Mouse (Mus musculus): ENCODE data around the gene Cptp. TPM values are rescaled to one million over a fixed set of nuclear protein-coding genes. Genes with fewer than 3 reads are reported as not detected.
A peak's percentile ranks its signal among the peaks of the same experiment; 100 is the strongest.

The Cptp gene
- total RNA-seq, 2 experiments from 2014 or later: 26.6 to 27.5 TPM

GRCm38 (mm10) chr4:155889316-155889715, 20.1 kb upstream of the Cptp start:
- no peak for DNase-seq

GRCm38 (mm10) chr4:155888181-155888580, 18.9 kb upstream of the Cptp start:
- intact Hi-C loops (cut with DNase I): no loop called here
- DNase-seq: no peak

More at GRCm38 (mm10) chr4:155889316-155889715, 20.1 kb upstream of the Cptp start:
- intact Hi-C loops (cut with DNase I): no loop called here

DNA sequence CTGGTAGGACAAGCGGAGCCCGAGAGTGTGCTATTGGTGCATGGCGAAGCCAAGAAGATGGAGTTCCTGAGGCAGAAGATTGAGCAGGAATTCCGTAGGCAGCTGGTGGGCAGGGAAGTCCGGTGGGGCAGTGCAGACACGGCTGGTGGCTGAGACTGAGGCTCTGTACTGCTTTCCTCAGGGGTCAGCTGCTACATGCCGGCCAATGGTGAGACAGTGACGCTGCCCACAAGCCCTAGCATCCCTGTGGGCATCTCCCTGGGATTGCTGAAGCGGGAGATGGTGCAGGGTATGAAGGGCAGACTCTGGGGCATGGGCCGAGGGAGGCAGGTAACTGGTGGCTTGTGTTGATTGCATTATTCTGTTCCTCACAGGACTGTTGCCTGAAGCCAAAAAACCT, 18.4 kb upstream of the Cptp start:
- no peak for DNase-seq
- intact Hi-C loops (cut with DNase I): no loop called here

GRCm38 (mm10) chr4:155886330-155886729, 17.1 kb upstream of the Cptp start:
- DNase-seq: no peak
- intact Hi-C loops (cut with DNase I): no loop called here

DNA sequence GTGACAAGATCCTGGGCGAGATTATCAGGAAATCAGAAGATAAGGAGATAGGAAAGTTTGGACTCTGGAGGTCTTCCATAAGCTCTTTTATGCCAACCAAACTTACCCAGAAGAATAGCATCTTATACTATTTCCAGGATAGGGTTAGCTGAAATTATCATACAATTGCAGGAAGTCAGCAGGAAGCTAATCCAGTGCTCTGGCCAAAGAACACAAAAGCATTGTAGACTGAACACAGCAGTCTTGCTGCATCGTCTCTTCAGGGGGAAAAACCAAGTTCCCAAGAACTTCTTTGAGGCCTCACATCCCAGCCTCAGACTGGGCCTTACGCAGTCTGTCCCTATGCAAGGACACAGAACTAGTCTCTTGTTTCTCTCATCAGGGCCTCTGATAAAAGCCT, 14.3 kb upstream of the Cptp start:
- intact Hi-C loops (cut with DNase I): no loop called here
- no peak for DNase-seq

DNA sequence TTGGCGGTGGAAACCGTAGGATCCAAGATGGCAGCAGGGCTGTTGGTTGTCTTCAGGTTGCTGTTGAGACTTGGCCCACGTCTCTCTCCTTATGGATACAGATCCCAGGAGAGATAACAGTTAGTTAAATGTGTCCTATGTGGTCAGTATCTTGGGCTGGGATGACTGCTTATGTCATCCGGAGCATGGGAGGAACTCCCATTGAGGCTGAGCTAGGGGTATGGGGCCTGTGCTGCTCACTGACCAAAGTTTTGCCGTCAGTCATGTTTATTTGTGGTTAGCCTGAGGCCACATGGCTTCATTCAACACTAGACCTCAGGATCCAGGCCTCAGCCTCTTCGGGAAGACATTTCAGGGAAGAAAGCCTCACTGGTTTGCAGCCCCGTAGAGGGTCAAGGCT, 2.2 kb upstream of the Cptp start:
- intact Hi-C loops (cut with DNase I): no loop called here
- no peak for DNase-seq

DNA sequence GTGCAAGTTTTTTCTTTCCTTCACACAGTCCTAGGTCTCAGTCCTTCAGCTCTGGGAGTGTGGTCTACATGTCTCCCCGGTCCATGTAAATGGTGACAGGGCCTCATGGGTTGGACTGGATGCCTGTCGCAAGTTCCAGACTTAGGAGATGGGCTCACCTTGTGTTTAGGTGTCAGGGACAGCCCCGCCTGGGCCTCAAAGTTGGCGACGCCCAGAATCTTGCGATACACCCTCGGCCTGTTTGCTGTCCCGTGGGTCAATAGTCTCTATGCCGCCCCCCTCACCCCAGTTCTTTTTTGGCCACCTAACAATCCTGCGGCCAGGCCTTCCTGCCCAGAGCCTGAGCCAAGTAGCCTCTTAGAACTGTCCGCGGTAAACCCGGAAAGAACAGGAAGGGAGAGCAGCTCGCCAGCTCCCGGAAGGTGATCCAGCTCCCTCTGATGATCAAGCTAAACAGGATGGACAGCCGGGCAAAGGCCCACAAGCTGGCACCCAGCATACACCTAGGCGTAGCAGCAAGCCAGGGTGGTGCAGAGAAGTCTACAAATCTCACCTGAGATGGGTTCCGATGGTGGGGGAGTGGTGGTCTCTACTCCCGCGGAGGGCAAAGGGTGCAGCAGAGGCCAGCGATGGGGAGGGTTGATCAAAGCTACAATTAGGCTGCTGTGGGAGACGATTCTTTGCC, 484 bp downstream of the Cptp start:
- intact Hi-C loops (cut with DNase I): no loop called here
- no peak for DNase-seq

- intact Hi-C loops (cut with DNase I): no loop called here
- DNase-seq: no peak
Observed at GRCm38 (mm10) chr4:155863001-155863400, 6.2 kb downstream of the Cptp start, which contains the start of gene Tas1r3. Gene Tas1r3 (minus strand): TSS chr4:155863362.

- DNase-seq: no peak
- intact Hi-C loops (cut with DNase I): no loop called here
Observed at GRCm38 (mm10) chr4:155861787-155862186, 7.5 kb downstream of the Cptp start.

- intact Hi-C loops (cut with DNase I): no loop called here
- no peak for DNase-seq
Observed at GRCm38 (mm10) chr4:155859318-155859717, 9.9 kb downstream of the Cptp start.

GRCm38 (mm10) chr4:155856881-155857280, 12.4 kb downstream of the Cptp start:
- intact Hi-C loops (cut with DNase I): no loop called here
- DNase-seq: no peak

DNA sequence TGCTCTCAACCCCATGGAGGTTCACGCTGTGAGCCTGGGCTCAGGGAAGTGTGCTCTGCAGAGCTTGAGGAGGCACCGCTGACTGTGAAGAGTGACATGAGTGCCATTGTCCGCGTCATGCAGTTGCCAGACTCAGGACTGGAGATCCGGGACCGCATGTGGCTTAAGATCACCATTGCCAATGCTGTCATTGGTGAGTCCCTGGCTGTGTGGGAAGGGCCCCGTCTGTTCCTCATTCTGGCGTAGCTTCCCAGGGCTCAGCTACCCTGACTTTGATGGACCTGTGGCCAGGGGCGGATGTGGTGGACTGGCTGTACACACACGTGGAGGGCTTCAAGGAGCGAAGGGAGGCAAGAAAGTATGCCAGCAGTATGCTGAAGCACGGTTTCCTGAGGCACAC, 13.2 kb downstream of the Cptp start:
- intact Hi-C loops (cut with DNase I): no loop called here
- no peak for DNase-seq

- DNase-seq: no peak
- intact Hi-C loops (cut with DNase I): no loop called here
Observed at GRCm38 (mm10) chr4:155854991-155855390, 14.2 kb downstream of the Cptp start.

GRCm38 (mm10) chr4:155853421-155853820, 15.8 kb downstream of the Cptp start:
- intact Hi-C loops (cut with DNase I): no loop called here
- DNase-seq: no peak

GRCm38 (mm10) chr4:155851951-155852411, 17.3 kb downstream of the Cptp start:
- intact Hi-C loops (cut with DNase I): no loop called here

DNA sequence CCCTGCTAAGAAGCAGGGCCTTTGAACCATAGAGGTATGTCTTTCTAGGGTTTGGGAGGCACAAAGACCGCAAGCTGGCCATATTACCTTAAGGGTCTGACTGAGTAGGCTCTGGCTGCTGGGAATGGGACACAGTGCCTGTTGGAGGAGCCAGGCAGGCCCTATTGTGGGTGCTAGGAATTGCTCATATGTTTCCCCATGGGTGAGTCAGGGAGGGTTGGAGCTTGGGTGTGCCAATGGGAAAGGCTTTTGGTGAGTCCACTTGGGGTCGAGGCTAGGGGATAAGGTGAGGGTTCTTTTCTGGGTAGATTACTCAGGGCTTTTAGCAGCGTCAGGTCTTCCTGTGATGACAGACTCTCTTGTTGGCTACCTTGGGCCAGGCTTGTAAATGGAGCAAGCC, 17.9 kb downstream of the Cptp start:
- DNase-seq: no peak
- intact Hi-C loops (cut with DNase I): no loop called here

More at GRCm38 (mm10) chr4:155851951-155852411, 17.3 kb downstream of the Cptp start:
- DNase-seq: no peak

DNA sequence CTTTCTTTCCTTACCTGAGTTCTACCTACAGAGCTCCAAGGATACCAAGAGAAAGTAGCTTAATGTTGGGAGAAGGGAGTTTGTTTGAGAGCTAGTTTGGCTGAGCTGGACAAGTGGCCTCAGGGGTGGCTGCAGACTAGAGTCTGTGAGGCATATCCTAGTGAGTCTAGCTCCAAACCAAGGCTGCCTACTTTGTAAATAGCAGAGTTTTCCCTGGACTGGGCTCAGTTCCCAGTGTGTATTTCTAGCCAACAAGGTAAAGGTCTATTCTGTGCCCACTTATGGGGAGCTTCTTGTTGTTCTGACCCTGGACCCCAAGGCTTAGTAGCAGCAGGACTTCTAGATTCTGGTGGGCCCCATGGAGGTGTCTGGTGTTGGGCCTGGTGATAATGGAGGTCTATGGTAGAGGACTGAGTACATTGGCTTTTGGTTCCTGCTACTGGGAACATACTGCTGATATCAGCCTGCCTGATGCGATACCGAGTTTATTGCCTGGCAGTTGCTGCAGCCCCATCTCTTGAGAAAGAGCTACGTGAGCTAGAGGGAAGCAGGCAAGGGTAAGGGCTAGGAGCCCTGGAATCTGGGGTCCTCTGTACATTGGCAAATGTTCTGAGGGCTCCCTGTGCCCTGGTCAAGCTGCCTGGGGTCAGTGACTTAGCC, 19.3 kb downstream of the Cptp start:
- intact Hi-C loops (cut with DNase I): no loop called here
- DNase-seq: no peak

DNA sequence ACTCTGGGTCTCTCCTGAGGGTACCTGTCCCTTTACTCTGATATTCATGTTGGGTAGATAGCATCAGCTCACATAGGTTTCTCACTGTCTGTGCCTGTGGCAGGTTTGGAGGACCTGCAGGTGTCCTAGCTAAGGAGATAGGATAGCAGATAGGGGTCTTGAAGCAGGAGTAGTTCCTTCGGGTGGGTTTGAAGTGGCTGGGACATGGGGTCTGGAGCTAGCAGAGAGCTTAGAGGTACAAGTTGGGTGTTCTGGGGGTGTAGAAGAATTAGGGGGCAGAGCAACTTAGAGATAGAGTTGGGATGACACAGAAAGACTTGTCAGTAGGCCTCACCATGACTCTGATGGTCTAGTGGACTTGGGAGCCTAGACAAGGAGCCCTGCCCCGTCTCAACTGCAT, 19.8 kb downstream of the Cptp start:
- intact Hi-C loops (cut with DNase I): no loop called here
- no peak for DNase-seq

DNA sequence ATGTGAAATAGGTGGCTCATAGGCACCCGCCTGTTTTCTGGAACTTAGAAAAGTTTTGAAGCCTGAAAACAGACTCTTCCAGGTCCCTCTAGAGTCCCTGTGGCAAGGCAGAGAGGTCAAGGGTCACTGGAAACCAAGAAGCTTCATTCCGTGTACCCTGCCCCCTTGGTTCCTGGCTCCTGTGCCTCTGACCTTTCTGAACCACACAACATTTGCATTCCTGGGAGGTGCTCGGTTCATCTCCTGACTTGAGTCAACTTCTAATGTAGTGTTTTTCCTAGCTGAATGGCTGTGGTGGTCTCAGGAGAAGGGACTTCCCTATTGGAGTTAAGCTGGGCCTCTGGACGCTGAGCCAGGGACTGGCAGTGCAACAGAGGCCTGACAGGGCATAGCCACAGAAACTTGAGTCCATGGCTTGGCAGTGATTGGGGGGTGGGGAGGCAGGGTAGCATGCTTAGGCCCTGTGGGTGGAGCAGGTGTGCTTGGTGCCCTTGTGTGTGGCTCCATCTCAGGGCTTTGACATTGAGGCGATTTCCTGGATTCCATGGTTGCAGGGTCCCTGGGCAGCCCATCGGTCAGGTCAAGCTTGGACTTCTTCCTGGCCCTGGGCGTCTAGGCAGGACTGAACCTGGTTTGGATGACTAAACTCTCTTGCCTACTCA, 20.7 kb downstream of the Cptp start:
- DNase-seq: no peak
- intact Hi-C loops (cut with DNase I): no loop called here

GRCm38 (mm10) chr4:155847591-155848352, 21.5 kb downstream of the Cptp start:
- intact Hi-C loops (cut with DNase I): no loop called here
- peak; percentile 43 for DNase-seq

Measured in left cerebral cortex, postnatal 4 days (tissue).